Mouse (Mus musculus): ENCODE data around the gene St6galnac5. TPM values are rescaled to one million over a fixed set of nuclear protein-coding genes. Genes with fewer than 3 reads are reported as not detected.

Gene St6galnac5
- total RNA-seq, 2 experiments from 2014 or later = 28.9 to 37.4 TPM

DNA sequence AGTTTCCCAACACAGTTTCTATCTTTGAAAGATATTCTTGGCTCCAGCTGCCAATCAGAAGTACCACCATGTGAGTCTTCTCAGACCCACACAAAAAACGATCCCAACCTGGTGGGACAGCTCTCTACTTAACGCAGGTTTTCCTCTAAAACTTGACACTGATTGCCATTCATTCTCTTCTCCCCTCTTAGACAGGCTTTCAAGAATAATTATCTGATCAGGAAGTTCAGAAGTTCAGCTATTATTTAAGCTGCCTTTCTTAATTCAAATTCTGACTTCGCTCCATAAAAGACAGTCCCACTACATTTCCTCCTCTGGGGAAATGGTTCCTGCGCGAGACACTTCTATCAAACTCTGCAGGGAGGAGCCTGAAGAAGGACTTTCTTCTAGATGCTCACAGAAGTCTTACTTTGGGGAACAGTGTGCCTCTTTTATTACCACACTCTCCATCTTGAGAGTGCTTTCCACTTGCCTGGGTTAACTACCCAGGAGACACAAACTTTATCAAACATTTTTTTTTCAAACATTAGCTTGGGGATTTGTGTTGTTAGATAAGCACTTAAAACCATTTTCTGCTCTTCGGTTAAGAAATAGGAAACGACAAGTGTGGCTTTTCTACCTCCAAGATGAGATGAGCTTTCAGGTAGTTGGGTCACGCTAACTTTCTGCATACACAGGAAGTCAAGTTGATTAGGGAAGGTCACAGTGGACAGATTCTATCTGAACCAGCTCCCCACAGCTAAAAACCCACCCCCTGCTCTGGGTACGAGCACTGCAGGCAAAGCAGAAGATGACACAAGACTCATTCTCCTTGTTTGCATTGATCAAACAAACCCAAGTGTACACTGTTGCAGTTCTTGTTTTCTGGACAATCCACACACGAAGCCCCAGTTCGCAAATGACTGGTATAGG, 30.2 kb downstream of the St6galnac5 start:
- DNase-seq (ENCODE audit: low spot score in 2 of 2) = no peak
- intact Hi-C loops (cut with DNase I) = loop anchor here (10.0 kb wide), 1 partner anchor 177 kb away; no protein-coding TSS in a partner anchor

DNA sequence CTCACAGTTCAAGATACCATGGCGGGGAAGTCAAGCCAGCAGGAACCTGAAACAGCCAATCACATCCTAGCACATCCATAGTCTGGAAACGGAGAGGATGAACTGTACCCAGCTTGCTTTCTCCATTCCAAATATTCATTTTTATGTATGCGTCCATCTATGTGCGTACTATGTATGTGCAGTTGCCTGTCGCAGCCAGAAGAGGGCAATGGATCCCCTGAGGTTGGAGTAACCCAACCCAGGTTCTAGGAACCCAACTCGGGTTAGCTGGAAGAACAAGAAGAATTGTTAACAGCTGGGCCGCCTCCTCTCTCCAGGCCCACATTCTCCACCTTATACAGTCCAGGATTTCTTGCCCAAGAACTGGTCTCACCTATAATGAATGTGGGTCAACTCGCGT, 31.1 kb downstream of the St6galnac5 start:
- intact Hi-C loops (cut with DNase I) = loop anchor here (10.0 kb wide), 1 partner anchor 176 kb away; no protein-coding TSS in a partner anchor
- DNase-seq (ENCODE audit: low spot score in 2 of 2) = no peak

DNA sequence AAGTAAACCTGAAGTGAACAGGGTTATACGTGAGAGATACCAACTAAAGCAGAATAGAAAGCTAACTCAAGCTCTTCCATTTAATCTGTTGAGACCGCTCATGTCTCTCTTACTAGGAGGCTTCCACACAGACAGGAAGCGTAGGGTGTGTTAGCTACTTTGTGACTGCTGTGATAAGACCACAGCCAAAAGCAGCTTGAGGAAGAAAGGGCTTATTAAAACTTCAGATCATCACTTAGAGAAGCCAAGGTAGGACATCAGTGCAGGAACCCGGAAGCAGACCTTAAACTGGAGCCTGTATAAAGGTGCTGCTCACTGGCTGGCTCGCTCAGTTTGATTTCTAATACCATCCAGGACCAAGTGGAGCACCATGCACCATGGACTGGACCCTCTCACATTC, 31.7 kb downstream of the St6galnac5 start:
- intact Hi-C loops (cut with DNase I) = loop anchor here (10.0 kb wide), 1 partner anchor 175 kb away; no protein-coding TSS in a partner anchor
- no peak for DNase-seq (ENCODE audit: low spot score in 2 of 2)

DNA sequence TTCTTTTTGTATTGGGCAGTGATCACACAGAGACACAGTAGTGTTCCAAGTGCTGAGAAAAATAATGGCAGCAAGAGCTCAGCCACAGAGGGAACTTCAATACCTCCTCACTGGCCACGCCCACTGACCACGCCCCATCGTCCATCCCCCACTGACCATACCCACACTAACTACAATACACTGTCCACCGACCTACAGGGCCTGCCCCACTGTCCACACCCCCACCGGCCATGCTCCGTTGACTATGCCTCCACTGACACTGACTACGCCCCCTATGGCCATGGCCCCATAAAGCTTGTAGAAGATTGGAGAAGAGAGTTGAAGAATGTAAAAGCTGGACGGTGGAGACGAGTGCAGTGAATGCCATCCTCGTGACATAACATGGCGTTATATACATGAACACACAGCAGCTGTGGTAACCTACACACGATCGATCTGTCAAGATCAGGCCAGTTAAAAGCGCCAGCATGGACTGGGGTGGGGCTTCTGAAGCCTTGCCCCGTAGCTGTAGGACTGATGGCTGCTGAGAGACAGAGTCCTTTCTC, 32.7 kb downstream of the St6galnac5 start:
- intact Hi-C loops (cut with DNase I) = no loop called here
- no peak for DNase-seq (ENCODE audit: low spot score in 2 of 2)

DNA sequence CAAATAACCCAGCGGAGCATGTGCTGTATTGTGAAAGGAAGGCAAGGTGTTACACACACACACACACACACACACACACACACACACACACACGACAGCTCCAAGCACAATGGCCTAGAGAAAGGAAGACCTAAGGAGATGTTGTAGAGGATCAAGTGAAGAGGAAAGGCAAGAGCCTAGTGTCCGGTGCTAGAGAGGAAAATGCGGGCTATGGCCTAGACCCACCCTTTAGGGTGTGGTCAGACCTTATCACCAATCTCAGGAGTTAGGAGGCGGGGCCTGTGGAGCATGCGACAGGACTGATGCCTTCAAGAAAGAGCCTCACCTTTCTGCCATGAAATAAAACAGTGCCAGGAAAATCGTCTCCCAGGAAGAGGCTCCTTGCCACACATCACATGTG, 33.5 kb downstream of the St6galnac5 start:
- intact Hi-C loops (cut with DNase I) = no loop called here
- DNase-seq (ENCODE audit: low spot score in 2 of 2) = no peak

DNA sequence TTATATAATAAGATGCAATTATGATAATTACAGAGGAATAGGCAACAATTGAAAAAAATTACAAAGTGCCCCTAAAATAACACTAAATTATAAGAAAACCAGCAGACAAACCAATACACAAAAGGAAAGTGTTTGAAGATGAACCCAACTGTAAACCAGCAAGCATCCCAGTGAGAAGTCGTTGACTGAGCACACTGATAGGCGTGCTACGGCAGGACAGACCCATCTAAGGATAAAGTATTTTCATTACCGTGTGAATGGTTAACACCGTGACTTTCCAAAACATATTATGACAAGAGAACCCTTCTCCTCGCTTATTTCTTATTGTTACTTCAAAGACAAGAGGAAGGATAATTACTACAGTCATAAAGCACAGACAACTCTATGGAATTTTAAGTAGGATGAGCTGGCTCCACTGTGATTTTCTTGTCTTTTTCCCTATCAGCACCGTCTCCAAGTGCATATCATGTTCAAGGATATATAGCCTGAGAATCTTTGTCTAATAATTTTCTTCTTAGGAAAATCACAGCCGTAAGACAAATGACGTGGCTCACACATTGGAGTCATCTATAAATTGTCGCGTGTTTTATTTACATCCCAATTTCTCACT, 34.9 kb downstream of the St6galnac5 start:
- no peak for DNase-seq (ENCODE audit: low spot score in 2 of 2)
- intact Hi-C loops (cut with DNase I) = no loop called here

DNA sequence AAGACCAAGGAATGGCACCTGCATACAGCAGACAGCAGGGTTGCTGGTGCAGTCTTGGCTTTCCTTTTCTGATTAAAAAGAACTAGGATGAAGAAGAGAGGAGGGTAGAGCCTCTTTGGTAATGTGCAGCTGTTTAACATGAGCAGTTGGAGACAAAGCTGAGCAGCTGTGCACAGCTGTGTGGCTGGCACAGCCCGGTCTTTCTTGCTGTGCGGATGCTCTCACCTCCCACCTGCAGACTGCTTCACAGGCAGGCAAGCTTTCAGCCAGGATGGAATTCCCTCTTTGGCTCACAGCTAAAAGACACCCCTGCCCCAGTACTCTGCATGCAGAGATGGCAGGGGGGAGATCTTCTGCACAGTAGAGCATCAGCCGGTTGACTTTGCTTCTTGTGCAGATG, 37.3 kb downstream of the St6galnac5 start:
- DNase-seq (ENCODE audit: low spot score in 2 of 2) = no peak
- intact Hi-C loops (cut with DNase I) = loop anchor here (5.0 kb wide), 1 partner anchor 57 kb away; no protein-coding TSS in a partner anchor

DNA sequence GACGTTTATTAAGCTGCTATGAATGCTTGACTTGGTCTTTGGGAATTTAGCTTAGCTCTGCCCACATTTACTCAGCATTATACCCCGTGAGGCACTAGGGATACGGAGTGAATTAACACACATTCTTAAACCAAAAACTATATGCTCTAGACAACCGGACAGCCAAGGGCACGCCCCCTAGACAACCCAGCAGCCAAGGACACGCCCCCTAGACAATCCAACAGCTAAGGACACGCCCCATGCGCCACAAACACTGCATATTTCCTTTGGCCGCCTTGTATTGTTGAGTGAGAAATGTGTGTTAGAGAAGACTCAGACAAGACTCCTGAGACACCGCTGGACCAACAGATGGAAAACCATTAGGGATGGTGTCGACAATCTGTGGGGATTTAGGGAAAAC, 39.1 kb downstream of the St6galnac5 start:
- DNase-seq (ENCODE audit: low spot score in 2 of 2) = no peak
- intact Hi-C loops (cut with DNase I) = loop anchor here (5.0 kb wide), 1 partner anchor 56 kb away; no protein-coding TSS in a partner anchor

DNA sequence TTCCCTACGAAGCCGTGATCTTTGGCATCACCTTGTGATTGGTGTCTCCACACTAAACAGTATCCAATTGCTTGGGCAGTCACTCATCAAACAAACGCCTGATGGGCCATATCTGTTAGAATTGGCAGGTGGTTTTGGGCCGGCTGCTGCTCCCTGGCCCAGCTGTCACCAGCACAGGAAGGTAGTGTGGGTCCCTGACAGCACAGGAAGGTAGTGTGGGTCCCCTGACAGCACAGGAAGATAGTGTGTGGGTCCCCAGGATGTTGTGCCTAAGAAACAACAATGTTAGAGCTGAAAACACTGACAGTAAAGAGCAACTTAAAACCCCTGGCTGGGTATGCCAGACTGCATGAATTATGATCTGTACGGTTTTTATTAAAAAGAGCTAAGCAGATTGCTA, 40.4 kb downstream of the St6galnac5 start:
- intact Hi-C loops (cut with DNase I) = loop anchor here (5.0 kb wide), 1 partner anchor 54 kb away; no protein-coding TSS in a partner anchor
- DNase-seq (ENCODE audit: low spot score in 2 of 2) = no peak

DNA sequence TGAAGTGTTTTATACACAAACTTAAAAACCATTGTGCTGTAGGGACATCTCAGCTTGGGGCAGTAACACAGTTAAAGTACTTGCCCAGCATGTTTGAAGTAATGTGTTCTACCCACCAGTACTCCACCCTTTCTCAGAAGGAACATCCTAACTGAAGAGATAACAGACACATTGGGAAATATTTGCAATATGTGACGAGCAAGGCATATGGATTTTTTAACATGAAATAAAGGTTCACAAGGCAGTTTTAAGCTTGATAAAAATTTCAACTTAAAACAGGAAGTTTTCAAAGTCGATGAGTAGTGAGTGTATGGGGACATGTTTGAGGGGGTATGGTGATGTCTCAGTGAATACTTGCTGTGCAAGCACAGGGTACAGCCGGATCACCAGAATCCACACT, 45.7 kb downstream of the St6galnac5 start:
- intact Hi-C loops (cut with DNase I) = no loop called here
- DNase-seq (ENCODE audit: low spot score in 2 of 2) = no peak

DNA sequence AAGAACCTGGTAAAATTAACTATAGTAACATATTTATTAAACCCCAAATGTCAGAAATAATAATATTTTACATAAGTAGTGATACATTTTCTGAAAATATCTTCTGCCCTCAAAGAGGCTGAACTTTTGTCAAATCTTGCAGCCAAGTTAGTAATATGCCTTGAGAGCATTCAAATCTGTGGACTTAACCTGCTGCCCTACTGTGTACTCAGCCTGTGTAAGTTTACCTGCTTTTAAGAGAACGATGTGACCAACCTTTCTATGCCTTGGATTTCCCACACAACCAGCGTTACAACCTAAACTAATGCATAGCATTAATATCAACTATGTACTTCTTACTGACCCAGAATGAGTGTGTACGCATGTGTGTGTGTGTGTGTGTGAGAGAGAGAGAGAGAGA, 48.3 kb downstream of the St6galnac5 start:
- DNase-seq (ENCODE audit: low spot score in 2 of 2) = no peak

DNA sequence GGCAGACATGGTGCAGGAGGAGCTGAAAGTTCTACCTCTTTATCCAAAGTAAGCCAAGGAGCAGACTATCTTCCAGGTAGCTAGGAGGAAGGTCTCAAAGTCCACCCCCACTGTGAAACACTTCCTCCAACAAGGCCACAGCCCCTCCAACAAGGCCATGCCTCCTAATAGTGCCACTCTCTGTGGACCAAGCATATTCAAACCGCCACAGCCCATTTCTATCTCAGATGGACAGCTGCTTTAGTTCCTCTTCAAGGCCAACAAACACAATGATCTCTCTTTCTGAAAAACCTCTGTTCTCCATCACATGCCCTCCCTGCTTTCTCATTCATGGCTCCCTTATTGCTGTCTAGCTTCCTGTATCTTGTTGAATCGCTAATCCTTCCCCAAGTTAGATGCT, 49.5 kb downstream of the St6galnac5 start:
- intact Hi-C loops (cut with DNase I) = no loop called here

More for the DNA sequence above, 48.3 kb downstream of the St6galnac5 start:
- intact Hi-C loops (cut with DNase I) = no loop called here

DNA sequence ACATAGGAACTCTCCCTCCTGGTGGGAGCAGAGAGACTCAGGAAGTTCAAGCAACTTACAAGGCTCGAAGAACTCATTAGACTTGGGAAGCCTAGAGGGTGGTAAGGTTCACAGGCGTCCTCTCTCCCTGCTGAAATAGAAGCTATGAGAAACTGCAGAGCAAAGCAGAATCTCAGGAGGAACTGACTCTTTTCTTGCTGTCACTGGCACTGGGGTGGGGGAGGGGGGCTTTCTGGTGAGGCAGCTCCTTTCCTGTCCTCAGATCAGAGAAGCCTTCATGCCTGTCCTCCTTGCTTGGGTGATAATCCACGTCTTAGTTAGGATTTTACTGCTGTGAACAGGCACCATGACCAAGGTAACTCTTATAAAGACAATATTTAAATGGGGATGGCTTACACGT, 50.0 kb downstream of the St6galnac5 start:
- DNase-seq (ENCODE audit: low spot score in 2 of 2) = no peak
- intact Hi-C loops (cut with DNase I) = no loop called here

More for the DNA sequence above, 49.5 kb downstream of the St6galnac5 start:
- no peak for DNase-seq (ENCODE audit: low spot score in 2 of 2)

DNA sequence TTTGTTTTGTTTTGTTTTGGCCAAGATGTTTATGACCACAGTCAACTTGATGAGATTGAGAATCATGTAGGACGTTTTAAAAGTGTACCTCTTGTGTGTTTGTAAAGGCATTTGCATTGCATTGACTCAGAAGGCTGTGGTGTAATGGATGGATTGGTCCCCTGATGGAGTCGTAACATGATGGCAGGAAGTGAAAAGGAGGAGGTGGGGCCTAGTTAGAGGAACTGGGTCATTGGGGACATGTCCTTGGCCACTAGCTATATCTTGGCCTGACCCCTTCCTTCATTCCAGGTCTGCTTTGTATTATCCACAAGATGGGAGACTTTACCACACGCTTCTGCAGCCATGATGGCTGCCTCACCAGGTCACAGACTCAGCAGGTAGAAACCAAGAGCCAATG, 50.7 kb downstream of the St6galnac5 start:
- intact Hi-C loops (cut with DNase I) = no loop called here
- DNase-seq (ENCODE audit: low spot score in 2 of 2) = no peak

DNA sequence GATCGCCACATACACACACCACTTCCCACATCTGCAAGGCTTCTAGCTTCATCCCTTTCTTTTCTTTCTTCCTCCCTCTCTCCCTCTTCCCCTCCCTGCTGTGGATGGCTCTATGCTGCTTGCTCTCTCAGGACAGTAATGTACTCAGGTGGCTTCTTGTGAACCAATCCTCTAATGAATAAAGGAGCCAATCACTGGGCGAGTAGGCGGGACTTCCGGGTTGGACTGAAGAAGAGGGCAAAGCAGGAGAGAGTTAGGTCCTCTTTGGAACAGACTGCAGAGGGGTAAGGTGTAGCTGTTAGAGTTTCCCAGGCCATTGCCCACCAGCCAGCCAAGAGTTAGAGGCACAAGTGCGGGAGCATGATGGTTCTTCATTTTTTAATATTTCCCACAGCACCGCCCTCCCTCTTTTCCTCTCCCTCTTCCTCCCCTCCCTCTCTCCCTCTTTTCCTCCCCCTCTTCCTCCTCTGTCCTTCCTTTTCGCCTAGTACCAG, 52.2 kb downstream of the St6galnac5 start:
- intact Hi-C loops (cut with DNase I) = no loop called here
- DNase-seq (ENCODE audit: low spot score in 2 of 2) = no peak

DNA sequence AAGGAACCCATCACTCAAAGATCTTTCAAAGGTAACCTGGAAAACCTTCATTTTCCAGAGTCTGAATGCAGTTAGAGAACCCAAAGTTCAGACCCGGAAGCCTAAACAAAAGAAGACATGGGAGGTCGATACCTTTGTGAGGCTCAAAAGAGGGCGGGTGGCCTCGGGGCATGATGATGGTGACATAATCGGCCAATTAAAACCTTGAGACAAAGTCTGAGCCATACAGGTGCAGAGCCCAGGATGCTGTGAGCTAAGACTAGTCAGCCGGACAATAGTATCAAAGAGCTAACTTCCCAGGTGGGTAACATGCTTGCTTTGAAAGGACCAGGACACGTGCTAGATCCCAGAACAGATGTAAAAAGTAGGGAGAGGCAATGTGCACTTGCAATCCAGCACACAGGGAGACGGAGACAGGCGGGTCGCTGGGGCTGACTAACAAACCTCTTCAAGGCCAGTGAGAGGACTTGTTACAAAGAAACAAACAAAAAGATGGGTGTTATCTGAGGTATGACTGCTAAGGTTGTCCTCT, 52.7 kb downstream of the St6galnac5 start:
- DNase-seq (ENCODE audit: low spot score in 2 of 2) = no peak
- intact Hi-C loops (cut with DNase I) = no loop called here

DNA sequence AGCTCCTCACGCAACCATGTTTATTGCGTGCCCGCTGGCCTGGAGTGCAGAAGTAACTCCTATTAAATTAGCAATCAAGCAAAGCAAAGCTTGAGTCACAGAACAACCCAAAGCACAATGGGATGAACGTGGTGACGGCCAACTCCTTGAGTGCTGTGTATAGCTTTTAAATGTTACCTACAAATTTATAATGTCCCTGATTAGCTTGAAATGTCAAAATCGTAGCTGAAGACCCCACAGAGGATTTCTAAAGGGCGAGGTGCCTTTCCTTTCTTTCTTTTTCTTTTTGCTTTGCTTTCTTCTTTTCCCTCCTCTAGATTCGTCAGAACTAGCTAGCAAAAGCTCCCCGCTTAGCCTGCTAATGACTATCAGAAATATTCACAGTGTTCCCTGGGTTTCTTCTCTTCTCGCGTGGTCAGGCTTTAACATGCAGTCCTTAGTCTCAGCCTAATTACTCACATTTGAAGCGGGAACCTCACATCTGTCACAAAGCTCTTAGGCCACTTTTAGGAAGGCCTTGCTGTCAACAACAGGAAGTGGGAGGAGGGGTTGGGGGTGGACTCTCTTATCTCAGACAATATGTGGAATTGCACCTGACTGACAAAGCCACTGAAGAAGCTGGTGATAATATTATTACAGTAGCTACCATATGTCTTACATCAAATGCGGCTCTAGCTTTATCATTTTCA, 53.6 kb downstream of the St6galnac5 start:
- intact Hi-C loops (cut with DNase I) = no loop called here
- DNase-seq (ENCODE audit: low spot score in 2 of 2) = no peak

DNA sequence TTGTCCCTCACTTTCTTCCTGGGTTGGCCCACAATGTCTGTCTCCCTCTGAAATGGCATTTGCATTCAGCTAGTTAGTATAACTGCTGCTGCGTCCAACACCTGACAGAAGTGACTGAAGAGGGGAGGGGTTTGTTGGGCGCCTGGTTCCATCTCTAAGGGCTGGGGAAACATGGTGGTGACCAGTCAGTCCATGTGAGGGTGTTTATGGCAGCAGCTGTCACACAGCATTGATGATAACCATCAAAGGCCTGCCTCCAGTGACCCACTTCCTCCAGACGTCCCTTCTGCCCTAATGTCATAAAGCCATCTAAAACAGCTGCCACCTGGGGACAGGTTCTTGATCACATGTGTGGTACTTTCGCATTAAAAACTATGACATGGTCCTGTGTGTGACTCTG, 55.9 kb downstream of the St6galnac5 start:
- DNase-seq (ENCODE audit: low spot score in 2 of 2) = no peak
- intact Hi-C loops (cut with DNase I) = no loop called here

DNA sequence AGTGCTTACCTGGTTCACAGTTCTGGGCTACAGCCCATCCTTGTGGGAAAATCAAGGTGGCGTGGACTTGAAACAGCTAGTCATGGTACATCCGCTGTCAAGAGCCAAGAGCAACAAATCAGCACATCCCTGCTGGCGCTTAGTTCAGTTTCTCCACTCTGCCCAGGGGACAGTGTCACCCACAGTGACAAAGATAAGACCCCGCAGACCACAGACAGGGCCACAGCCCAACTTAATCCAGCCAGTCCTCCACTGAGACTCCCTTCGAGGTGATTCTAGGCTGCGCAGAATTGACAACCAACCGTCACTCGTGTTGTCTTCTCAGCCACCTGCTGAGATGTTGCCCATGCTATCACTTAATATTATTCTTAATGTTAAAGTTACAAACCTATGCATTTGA, 56.7 kb downstream of the St6galnac5 start:
- intact Hi-C loops (cut with DNase I) = no loop called here
- DNase-seq (ENCODE audit: low spot score in 2 of 2) = no peak

Data from left cerebral cortex, postnatal 36 days (tissue).